Mouse (Mus musculus) gastrocnemius, adult 8-10 months (tissue): ENCODE data around the gene Tdpoz2. TPM values are rescaled to one million over a fixed set of nuclear protein-coding genes. Genes with fewer than 3 reads are reported as not detected.
"Not testable (repeated sequence)": the region's sequence is repeated elsewhere in the genome, so short reads cannot be mapped to it uniquely, and the experiment has no call there.

Experiments used
- DNase-seq, 2 experiments: peaks; one replicate each; pipeline ENCODE4 v3.0.0; 2022; ENCODE audit warnings: low spot score in 2 of 2
- total RNA-seq, 4 experiments: library from RNA; stranded (reverse); gene quantifications; 2 replicates each; pipeline ENCODE4 v1.2.4; 2022

The Tdpoz2 gene
- total RNA-seq, result not detected

DNA sequence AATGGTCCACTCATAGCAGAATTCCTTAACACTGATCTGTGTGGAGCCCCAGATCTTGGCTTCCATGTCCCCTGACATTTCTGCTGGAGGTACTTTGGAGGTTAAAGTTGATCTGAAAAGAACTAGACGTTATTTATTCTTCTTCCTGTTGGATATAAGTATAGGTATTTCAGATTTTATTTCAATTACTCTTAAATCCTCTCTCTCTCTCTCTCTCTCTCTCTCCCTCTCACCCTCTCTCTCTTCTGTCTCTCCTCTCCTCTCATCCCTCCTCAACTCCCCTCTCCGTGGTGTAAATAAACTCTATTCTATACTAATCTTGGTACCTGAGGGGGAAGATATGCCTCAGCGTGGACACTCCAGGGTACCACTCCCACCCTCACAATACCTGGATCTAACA is at the start of gene Tdpoz2:
Gene Tdpoz2, minus strand, starts transcription at position 101 of the 400 bp plus-strand sequence.
- no peak for DNase-seq

GRCm38 (mm10) chr3:93692970-93693369 is 40.5 kb upstream of the Tdpoz2 start, which contains the start of gene Gm37596:
Gene Gm37596 (minus strand): TSS chr3:93693070.
- not testable (repeated sequence) for DNase-seq

GRCm38 (mm10) chr3:93676210-93676609 is 23.7 kb upstream of the Tdpoz2 start, which contains the start of gene Tdpoz1:
Gene Tdpoz1 (minus strand): TSS chr3:93676310.
- DNase-seq, result not testable (repeated sequence)

DNA sequence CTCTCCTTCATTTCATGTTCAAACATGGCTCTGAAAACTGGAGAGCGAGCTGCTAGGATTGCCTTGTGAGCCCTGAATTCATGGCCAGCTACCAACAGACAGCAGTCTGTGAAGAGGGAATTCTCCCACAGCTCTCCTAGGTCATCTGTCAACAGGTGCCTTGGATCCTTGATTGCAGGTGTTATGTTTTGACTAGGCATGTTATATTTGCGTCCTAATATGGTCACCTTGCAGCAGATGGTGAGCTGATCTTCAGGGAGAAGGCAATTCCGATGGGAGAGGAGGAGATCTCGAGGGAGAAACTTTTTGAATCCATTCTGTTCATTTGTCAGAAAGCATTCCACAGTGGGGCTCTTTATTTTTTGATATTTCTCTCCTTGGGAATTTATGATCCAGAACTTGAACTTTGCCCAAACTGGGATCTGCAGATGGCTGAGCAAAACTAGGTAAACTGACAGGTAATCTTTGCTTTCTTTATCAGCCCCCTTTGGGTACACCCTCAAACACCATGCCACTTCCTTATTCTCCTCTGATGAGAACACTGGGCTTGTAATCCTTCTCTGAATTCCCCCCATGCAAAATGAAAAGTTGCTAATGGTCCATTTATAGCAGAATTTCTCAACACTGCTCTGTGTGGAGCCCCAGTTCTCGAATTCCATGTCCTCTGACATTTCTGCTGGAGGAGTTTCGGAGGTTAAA is 18.5 kb upstream of the Tdpoz2 start:
- DNase-seq, result not testable (repeated sequence)

DNA sequence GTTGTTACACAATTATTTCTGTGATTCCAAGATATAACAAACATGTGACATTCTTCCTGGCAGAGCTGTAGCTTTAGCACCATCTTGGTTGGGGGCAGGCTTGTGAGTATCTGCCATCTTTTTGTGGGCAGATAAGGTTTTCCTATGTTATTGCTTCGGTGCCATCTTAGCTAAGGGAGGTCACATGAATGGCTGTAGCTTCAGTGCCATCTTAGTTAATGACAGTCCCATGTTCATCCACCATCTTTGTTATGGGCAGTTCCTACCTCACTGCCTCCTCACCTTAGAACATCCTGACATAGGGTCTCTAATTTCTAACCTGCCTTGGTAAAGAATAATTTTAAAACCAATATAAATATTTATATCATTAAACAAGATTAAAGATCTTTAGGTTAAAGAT is 1.8 kb upstream of the Tdpoz2 start:
- no peak for DNase-seq

DNA sequence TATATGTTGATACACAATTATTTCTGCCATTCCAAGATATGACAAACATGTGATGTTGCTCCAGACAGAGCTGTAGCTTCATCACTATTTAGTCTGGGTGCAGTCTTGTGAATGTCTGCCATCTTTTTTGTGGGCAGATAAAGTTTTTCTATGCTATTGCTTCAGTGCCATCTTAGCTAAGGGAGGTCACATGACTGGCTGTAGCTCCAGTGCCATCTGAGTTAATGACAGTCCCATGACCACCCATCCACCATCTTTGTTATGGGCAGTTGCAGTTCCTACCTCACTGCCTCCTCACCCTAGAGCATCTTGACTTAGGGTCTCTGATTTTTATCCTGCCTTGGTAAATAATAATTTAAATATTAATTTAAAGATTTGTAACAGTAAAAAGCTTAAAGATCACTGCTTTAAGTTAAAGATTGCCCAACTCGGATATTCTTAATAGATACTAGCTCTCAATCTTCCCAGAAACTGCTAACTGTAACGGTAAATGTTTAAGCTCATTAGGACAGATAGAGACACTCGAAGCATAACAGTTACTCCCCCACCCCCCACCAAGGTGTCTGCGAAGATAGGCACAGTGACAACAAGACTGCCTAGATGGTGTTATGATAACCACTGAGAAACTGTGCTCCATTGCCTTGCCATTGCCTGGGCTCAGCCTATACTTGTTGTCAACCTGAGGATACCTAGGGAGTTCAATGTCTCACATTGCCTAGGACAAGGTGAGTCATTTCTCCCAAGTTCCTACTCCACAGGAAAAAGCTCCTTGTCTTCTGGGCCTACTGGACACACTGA is 21.4 kb downstream of the Tdpoz2 start:
- DNase-seq, result not testable (repeated sequence)

DNA sequence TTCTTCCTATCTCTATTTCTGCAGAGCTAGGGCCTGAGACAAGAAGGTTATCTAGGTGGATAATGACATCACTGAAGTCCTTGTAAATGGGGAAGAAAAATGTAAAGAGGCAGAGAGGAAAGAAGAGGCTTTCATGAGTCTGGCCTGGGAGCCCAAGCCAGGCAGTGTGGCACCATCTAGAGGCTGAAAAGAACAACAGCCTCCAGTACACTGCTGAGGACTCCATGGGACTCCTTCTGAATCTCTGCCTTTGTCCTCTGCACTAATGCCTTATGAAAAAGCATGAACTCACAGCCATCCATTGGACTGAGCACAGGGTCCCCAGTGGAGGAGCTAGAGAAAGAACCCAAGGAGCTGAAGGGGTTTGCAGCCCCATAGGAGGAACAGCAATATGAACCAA is 43.5 kb downstream of the Tdpoz2 start:
- DNase-seq, result not testable (repeated sequence)

- no peak for DNase-seq
These were observed 50.6 kb downstream of the Tdpoz2 start for GRCm38 (mm10) chr3:93601903-93602302.

Other genes starting within 250 kb of the Tdpoz2 start
- gene Tchh, start 210.4 kb downstream of the Tdpoz2 start, total RNA-seq, result under 1 TPM in 2 of 4 experiments, not detected in 2; 0.05 TPM
- not detected for gene Tchhl1, start 183.9 kb downstream of the Tdpoz2 start, total RNA-seq
- 10 to 100 TPM; 14.8 to 39.6 (median 19.8) TPM for gene S100a11, start 132.2 kb downstream of the Tdpoz2 start, total RNA-seq
- gene S100a10, start 97.6 kb downstream of the Tdpoz2 start, total RNA-seq, result 10 to 100 TPM; 16.5 to 34.3 (median 26.9) TPM
- gene Tdpoz1, start 23.6 kb upstream of the Tdpoz2 start, total RNA-seq, result not detected
- gene Gm37596, start 40.4 kb upstream of the Tdpoz2 start, total RNA-seq, result not detected
- gene Gm5773, start 120.3 kb upstream of the Tdpoz2 start, total RNA-seq, result not detected
- not detected for gene Tdpoz4, start 143.7 kb upstream of the Tdpoz2 start, total RNA-seq
- not detected for gene Tdpoz3, start 173.3 kb upstream of the Tdpoz2 start, total RNA-seq